Mouse (Mus musculus) lung, embryonic 16.5 days (tissue): ENCODE measurements around the gene Sdk2. TPM values are rescaled to one million over a fixed set of nuclear protein-coding genes. Genes with fewer than 3 reads are reported as not detected.
A peak's percentile ranks its signal among the peaks of the same experiment; 100 is the strongest.

Experiments used
- ATAC-seq: fragments of 200-750 bp; cut with Nextera tagmentation; 2 replicates; pipeline ENCODE4 v1.8.0; 2017; ENCODE audit warnings: low read depth, mild to moderate bottlenecking, moderate library complexity
- H3K27ac ChIP-seq: fragments of 300-500 bp; sonication (generic); 2 replicates; pipeline ENCODE4 v1.5.1; 2014; ENCODE audit warnings: mild to moderate bottlenecking, control low read depth, low read length
- H3K27me3 ChIP-seq: fragments of 300-500 bp; sonication (generic); 2 replicates; pipeline ENCODE4 v1.6.1; 2014; ENCODE audit warnings: low read depth, low read length, mixed read lengths; ENCODE audit not compliant: control insufficient read depth, insufficient read depth
- H3K36me3 ChIP-seq: fragments of 300-500 bp; sonication (generic); 2 replicates; pipeline ENCODE4 v1.6.1; 2014; ENCODE audit warnings: low read length; ENCODE audit not compliant: control insufficient read depth, insufficient read depth
- H3K4me1 ChIP-seq: fragments of 300-500 bp; sonication (generic); replicated peaks from 2 replicates; pipeline ENCODE4 v1.6.1; 2014; ENCODE audit warnings: low read length, mixed read lengths; ENCODE audit not compliant: control insufficient read depth, insufficient read depth
- H3K4me2 ChIP-seq: fragments of 300-500 bp; sonication (generic); 2 replicates; pipeline ENCODE4 v1.6.1; 2014; ENCODE audit warnings: low read depth, low read length, control low read depth
- H3K4me3 ChIP-seq: fragments of 300-500 bp; sonication (generic); 2 replicates; pipeline ENCODE4 v1.5.1; 2014; ENCODE audit warnings: mild to moderate bottlenecking, low read length, control low read depth
- H3K9ac ChIP-seq: fragments of 300-500 bp; sonication (generic); 2 replicates; pipeline ENCODE4 v1.6.1; 2014; ENCODE audit warnings: low read length, control low read depth
- H3K9me3 ChIP-seq: fragments of 300-500 bp; sonication (generic); 2 replicates; pipeline ENCODE4 v1.6.1; 2016; ENCODE audit warnings: low read length; ENCODE audit not compliant: control insufficient read depth
- WGBS: fragments of 180-500 bp; shearing (Covaris S2); extraction: QIAGEN DNeasy Blood & Tissue Kit; methylation state at CpG from one replicate; pipeline ENCODE4 v1.1.7; 2014; 5-methylcytosine and 5-hydroxymethylcytosine counted together
- polyA plus RNA-seq: library from polyadenylated mRNA; unstranded; fragments of >200 nt; fragmentation: Nextera tagmentation; extraction: Ambion mirVana; gene quantifications from 2 replicates; pipeline ENCODE4 v1.2.1, GENCODE M21; 2015

The Sdk2 gene
- polyA plus RNA-seq: 2.1 and 2.6 TPM in 2 replicates

- Histone ChIP-seq H3K9me3 (no peaks in the 10 kb centered on the region), H3K27ac (peak within 1 kb of the TSS; percentile 74), H3K9ac (peak within 1 kb of the TSS; percentile 74), H3K36me3 (no peaks in the 10 kb centered on the region), H3K4me1 (peaks cover 30% of the 10 kb centered on the region), H3K4me3 (peak within 1 kb of the TSS; percentile 66), H3K4me2 (peak within 1 kb of the TSS; percentile 97), H3K27me3 (peaks cover 49% of the 10 kb centered on the region)
- peak; percentile 82 for ATAC-seq
- WGBS: 2% methylated on average over 49 of the region's 52 CpGs
These were observed at the start of gene Sdk2 for GRCm38 (mm10) chr11:114066951-114067762. Gene Sdk2, minus strand, starts transcription at chr11:114067046.

GRCm38 (mm10) chr11:114115077-114115476 is 48.2 kb upstream of the Sdk2 start:
- Histone ChIP-seq H3K9me3 (no peaks in the 10 kb centered on the region), H3K9ac (no peak overlapping the region), H3K27ac (no peak overlapping the region), H3K4me2 (no peak overlapping the region), H3K27me3 (no peaks in the 10 kb centered on the region), H3K36me3 (no peaks in the 10 kb centered on the region), H3K4me1 (no peaks in the 10 kb centered on the region), H3K4me3 (no peak overlapping the region)
- ATAC-seq: no peak
- 72% methylated on average over 13 of the region's 13 CpGs for WGBS

- no peak overlapping the region for H3K4me3 ChIP-seq
- no peaks in the 10 kb centered on the region for H3K36me3 ChIP-seq
- H3K9me3 ChIP-seq: no peaks in the 10 kb centered on the region
- H3K4me2 ChIP-seq: no peak overlapping the region
- H3K4me1 ChIP-seq: no peaks in the 10 kb centered on the region
- no peak overlapping the region for H3K9ac ChIP-seq
- H3K27ac ChIP-seq: no peak overlapping the region
- no peak for ATAC-seq
- WGBS: 60% methylated on average over 12 of the region's 12 CpGs
- no peaks in the 10 kb centered on the region for H3K27me3 ChIP-seq
These were observed 47.8 kb upstream of the Sdk2 start for GRCm38 (mm10) chr11:114114674-114115073.

GRCm38 (mm10) chr11:114110851-114111250 is 44.0 kb upstream of the Sdk2 start:
- Histone ChIP-seq H3K27me3 (no peaks in the 10 kb centered on the region), H3K4me3 (no peak overlapping the region), H3K9me3 (no peaks in the 10 kb centered on the region), H3K4me1 (no peaks in the 10 kb centered on the region), H3K9ac (no peak overlapping the region), H3K36me3 (no peaks in the 10 kb centered on the region), H3K27ac (no peak overlapping the region), H3K4me2 (no peak overlapping the region)
- no peak for ATAC-seq
- 55% methylated on average over 3 of the region's 3 CpGs for WGBS

- H3K27me3 ChIP-seq: no peaks in the 10 kb centered on the region
- no peak overlapping the region for H3K27ac ChIP-seq
- H3K9me3 ChIP-seq: no peaks in the 10 kb centered on the region
- 47% methylated on average over 7 of the region's 7 CpGs for WGBS
- no peak overlapping the region for H3K9ac ChIP-seq
- no peak overlapping the region for H3K4me3 ChIP-seq
- H3K36me3 ChIP-seq: no peaks in the 10 kb centered on the region
- no peak overlapping the region for H3K4me2 ChIP-seq
- ATAC-seq: no peak
- H3K4me1 ChIP-seq: no peaks in the 10 kb centered on the region
These were observed 26.8 kb upstream of the Sdk2 start for GRCm38 (mm10) chr11:114093636-114094035.

GRCm38 (mm10) chr11:114093175-114093574 is 26.3 kb upstream of the Sdk2 start:
- no peak overlapping the region for H3K4me3 ChIP-seq
- whole genome bisulfite sequencing: 52% methylated on average over 7 of the region's 7 CpGs
- no peaks in the 10 kb centered on the region for H3K27me3 ChIP-seq
- no peak for ATAC-seq
- no peaks in the 10 kb centered on the region for H3K4me1 ChIP-seq
- H3K4me2 ChIP-seq: no peak overlapping the region
- H3K27ac ChIP-seq: no peak overlapping the region
- H3K9me3 ChIP-seq: no peaks in the 10 kb centered on the region
- H3K36me3 ChIP-seq: no peaks in the 10 kb centered on the region
- no peak overlapping the region for H3K9ac ChIP-seq

GRCm38 (mm10) chr11:114080606-114081005 is 13.8 kb upstream of the Sdk2 start:
- WGBS: 54% methylated on average over 9 of the region's 9 CpGs
- no peak for ATAC-seq
- no peak overlapping the region for H3K4me3 ChIP-seq

GRCm38 (mm10) chr11:114072644-114073043 is 5.8 kb upstream of the Sdk2 start:
- H3K4me2 ChIP-seq: peak overlapping the region; percentile 14; the same call in 1 of the 2 replicates
- no peak overlapping the region for H3K27ac ChIP-seq
- H3K4me3 ChIP-seq: no peak overlapping the region
- peaks cover 15% of the 10 kb centered on the region for H3K27me3 ChIP-seq
- H3K9ac ChIP-seq: no peak overlapping the region
- 64% methylated on average over 10 of the region's 10 CpGs for WGBS
- peaks cover 6% of the 10 kb centered on the region for H3K9me3 ChIP-seq
- no peaks in the 10 kb centered on the region for H3K36me3 ChIP-seq
- no peak for ATAC-seq
- peaks cover 8% of the 10 kb centered on the region; the same call in 1 of the 2 replicates for H3K4me1 ChIP-seq

More at GRCm38 (mm10) chr11:114080606-114081005, 13.8 kb upstream of the Sdk2 start:
- no peaks in the 10 kb centered on the region for H3K27me3 ChIP-seq
- no peaks in the 10 kb centered on the region for H3K36me3 ChIP-seq
- no peak overlapping the region for H3K4me2 ChIP-seq
- H3K27ac ChIP-seq: no peak overlapping the region
- peaks cover 5% of the 10 kb centered on the region for H3K9me3 ChIP-seq
- H3K9ac ChIP-seq: no peak overlapping the region
- H3K4me1 ChIP-seq: 0 out of 2 replicates have a peak, but pooled peaks cover 2% of the 10 kb centered on the region

GRCm38 (mm10) chr11:114071998-114072397 is 5.2 kb upstream of the Sdk2 start:
- no peaks in the 10 kb centered on the region for H3K36me3 ChIP-seq
- H3K4me3 ChIP-seq: no peak overlapping the region
- H3K9me3 ChIP-seq: peaks cover 6% of the 10 kb centered on the region
- no peak overlapping the region for H3K9ac ChIP-seq
- peaks cover 16% of the 10 kb centered on the region for H3K27me3 ChIP-seq
- ATAC-seq: no peak
- WGBS: 22% methylated on average over 8 of the region's 8 CpGs
- H3K4me1 ChIP-seq: peaks cover 10% of the 10 kb centered on the region; the same call in 1 of the 2 replicates
- no peak overlapping the region for H3K4me2 ChIP-seq
- no peak overlapping the region for H3K27ac ChIP-seq
